Mouse (Mus musculus) 3T3-L1 (cell line): ENCODE measurements around the gene P4htm.
A peak's percentile ranks its signal among the peaks of the same experiment; 100 is the strongest.
"Not testable (repeated sequence)": the region's sequence is repeated elsewhere in the genome, so short reads cannot be mapped to it uniquely, and the experiment has no call there.

Experiments
- DNase-seq: peaks from one replicate; pipeline ENCODE4 v3.0.0-alpha.2; 2015; ENCODE audit warnings: low read depth, low spot score

P4htm gene

DNA sequence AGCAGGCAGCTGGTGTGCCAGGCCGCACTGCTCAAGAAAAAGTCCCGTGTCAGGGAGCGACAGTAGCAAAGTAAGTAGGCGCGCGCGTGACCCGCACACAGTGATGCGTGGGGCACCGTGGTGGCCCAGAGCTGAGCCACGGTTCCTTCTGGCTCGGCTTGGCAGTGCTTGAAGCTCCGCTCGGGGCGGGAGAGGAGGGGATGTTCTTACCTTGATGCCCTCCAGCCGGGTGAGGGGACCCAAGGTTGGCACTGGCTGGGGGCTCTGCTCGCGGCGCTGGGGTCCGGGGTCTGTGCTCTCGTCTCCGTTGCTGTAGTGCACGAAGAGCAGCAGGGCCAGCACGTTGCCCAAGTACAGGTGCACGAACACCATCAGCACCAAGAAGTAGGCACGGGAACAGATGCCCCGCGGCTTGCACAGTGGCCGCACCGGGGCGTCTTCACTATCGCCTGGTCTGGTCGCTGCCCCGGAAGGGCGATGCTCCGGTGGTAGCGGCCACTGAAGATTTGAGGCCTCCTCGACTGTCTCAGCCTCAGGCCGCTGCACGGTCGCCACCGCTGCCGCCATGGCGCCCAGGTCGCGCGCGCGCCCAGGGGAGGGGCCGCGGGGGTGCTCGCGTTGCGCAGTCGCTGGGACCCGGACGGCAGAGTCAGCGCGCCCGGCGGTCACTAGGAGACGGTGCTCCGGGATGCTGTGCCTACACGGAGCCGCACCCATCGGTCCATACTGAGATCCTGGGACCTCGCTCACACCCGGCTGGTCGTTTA is at the start of gene P4htm:
Gene P4htm (minus strand): TSS at position 670 of the 767 bp plus-strand sequence.
- DNase-seq, result no peak

DNA sequence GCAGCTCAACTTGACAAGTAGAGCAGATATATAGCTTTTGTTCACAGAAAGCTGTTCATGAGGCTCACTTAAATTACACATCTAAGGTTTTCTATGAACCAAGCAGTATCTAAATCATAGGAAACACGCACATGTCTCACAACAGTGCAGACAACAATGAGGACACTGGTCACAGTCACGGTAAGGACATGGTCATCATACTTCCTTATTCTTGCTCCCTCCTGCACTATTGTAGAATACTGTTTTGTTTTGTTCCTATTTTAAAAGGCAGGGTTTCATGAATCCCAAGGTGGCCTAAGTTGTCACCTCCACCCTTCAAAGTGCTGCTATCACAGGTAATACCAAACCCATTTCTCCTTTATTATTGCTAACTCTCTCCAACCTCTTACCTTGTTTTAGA is 42.4 kb upstream of the P4htm start:
- no peak for DNase-seq

DNA sequence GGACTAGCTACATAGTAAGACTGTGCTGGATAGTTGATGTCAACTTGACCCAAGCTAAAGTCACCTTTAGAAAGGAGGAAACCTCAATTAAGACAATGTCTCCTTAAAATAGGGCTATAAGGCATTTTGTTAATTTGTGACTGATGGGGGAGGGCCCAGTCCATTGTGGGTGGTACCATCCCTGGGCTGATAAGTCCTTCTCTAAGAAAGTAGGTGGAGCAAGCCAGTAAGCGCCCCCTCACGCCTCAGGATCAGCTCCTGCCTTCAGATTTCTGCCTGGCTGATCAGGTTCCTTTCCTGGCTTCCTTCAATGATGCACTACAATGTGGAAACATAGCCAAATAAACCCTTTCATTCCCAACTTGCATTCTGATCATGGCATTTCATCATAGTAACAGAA is 37.9 kb upstream of the P4htm start:
- no peak for DNase-seq

DNA sequence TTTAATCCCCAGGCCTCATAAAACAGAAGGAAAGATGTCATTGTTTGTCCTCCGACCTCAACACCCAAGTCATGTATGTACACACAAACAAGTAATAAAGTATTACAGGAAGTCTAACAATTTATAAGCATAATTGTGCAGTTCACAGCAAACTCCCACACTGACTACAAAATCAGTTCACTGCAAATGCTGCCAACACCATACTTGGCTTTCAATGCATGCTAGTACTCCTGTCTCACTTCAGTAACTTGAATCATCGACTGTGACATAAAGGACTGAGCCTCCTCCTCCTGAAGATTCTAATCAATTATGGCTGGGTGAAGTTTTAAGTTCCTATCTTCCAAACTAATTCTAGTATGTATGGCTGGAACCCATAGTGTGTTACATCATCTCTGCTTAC is 36.4 kb upstream of the P4htm start:
- no peak for DNase-seq

DNA sequence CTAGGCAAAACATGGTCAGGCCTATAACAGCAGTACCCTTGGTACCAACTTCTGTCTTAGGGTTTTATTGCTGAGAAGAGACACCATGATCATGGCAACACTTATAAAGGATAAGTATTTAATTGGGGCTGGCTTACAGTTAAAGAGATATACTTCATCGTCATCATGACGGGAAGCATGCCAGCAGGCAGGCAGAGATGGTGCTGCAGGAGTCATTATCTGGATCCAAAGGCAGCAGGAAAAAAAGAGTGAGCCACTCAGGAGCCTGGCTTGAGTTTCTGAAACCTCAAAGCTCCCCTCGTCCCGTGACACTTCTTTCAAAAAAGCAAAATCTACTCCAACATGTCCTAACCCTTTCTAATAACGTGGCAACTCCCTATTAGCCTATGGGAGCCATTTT is 34.9 kb upstream of the P4htm start:
- DNase-seq, result no peak

DNA sequence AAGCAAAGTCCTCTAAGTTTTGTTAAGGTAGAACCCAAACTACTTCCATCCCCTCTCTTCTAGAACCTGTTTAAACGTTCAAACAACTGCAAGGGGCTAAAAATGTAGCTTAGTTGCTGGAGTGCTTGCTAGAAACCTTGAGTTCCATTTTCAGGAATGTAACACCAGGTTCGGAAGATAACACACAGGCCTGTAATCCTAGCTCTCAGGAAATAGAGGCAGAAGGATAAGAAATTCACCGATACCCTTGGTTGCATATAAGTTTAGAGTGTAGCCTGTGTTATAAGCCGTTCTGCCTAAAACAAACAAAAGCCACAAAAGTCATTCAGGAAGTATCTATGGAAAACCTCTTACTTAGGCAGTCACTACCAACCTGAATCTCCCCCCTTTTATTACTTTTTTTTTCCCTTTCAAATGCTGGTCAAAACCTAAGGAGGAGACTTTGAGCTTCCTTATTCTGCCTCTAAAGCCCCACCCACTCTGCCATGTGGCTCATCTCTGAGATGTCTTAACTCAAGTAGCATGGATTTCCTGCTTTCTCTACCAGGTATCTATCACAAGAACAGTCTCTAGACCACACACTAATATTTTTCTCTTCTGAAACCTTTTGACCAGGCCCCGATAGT is 34.3 kb upstream of the P4htm start:
- no peak for DNase-seq

DNA sequence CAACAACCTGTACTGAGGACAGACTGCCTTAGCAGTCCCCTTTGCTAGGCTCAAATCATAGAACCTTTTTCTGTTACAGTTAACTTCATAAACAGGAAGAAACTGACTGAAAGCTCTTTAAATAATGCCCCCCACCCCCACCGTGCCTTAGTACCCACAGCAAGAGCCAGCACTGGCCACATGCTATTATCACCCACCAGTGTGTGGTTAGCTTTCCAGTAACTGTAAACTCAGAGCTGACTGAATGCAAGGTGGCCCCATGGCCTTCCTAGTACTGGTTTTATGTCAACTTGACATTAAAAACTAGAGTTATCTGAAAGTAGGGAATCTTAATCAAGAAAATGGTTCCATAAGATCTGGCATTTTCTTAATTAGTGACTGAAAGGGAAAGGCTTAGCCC is 33.2 kb upstream of the P4htm start:
- no peak for DNase-seq

DNA sequence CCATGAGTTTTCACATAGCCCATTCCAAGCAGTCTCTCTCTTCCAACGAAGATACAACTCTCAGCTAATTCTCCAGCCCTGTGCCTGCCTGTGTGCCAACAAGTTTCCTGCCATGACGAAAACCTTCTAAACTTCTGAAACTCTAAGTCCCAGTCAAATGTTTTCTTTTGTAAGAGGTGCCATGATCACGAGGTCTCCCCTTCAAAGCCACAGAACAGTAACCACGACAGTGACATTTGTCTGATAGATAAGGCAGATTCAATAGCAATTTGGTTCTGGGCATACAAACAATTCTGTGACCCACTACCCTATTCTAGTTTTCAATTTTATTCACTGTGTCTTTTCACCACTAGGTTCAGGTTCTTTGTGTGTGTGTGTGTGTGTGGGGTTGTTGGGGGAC is 30.7 kb upstream of the P4htm start:
- DNase-seq, result no peak

DNA sequence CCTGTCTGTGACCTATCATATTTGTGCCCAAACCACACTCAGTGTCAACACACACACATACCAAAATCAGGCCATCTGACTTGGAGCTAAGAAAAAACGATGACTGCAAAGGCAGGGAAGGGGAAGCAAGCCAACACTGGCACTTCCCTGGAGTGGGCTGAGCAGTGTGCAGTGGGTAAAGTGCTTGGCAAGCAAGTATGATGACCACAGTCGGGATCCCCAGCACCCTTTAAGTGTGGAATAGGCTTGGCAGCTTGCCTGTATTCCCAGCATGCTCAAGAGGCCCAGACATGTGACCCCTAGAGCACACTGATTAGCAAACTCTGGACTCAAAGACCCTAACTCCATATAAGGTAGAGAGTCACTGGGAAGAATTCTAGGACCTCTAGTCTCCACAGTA is 29.0 kb upstream of the P4htm start:
- no peak for DNase-seq

DNA sequence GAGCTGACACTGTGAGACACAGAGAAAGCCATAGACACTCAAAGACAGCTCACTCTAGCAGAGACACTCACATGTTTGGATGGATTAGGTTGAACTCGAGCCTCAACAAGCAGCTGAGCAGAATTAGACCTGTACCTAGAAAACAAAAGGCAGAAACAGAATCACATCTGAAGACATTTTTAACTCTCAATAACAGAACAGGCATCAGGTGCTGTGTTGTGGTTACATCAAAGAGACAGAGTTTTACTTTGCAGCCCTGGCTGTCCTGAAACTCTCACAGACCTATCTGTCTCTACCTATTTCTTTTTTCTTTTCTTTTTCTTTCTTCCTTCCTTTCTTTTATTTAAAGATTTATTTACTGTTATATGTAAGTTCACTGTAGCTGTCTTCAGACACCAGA is 19.8 kb upstream of the P4htm start:
- DNase-seq, result no peak

DNA sequence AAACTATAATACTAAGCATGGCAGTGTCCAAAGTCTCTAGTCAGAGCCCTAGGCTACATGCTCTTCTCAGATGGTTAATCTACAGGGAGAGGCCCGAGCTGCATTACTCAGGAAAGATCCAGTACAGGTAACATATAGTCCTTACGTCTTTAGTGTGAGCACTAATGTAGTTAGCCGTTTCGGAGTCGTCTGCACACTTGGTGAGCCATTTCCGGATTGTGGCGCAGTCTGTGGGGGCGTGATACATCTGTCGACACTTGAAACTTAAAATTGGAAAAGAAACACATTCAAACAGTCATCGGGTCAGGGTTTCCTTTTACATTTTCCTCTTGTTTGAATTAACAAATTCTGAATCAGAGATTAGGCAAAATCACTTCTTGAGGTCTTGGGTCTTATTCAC is 14.0 kb upstream of the P4htm start:
- no peak for DNase-seq

DNA sequence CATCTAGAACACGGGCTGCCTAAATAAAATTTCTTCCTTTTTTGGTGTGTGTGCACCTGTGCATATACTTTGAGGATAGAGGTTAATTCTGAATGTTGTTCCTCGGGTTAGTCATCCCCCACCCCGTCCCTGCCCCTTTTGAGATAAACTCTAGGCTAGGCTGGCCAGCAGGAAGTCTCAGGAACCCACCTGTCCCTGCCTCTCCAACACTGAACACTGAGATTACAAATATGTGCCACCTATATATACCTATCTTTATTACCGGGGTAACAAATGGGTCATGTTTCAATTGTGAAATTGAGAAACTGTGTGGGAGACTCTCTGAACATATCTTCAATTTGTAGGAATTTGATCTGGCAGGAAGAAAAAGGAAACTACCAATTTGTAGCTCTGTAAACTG is 11.4 kb upstream of the P4htm start:
- no peak for DNase-seq

DNA sequence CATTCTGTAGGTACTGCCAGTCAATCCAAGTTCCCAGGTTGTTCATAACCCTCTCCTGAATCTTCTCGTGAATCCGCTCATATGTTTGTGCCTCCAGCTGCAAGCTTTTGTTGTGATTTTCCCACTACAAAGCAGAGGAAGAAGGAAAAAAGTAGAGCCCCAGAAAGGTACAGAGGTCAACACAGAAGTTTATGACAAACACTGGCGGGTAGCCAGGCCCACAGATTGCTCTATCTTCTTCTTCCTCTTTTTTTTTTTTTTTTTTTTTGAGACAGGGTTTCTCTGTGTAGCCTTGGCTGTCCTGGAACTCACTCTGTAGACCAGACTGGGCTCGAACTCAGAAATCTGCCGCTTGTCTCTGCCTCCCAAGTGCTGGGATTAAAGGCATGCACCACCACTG is 10.5 kb upstream of the P4htm start:
- DNase-seq, result not testable (repeated sequence)

DNA sequence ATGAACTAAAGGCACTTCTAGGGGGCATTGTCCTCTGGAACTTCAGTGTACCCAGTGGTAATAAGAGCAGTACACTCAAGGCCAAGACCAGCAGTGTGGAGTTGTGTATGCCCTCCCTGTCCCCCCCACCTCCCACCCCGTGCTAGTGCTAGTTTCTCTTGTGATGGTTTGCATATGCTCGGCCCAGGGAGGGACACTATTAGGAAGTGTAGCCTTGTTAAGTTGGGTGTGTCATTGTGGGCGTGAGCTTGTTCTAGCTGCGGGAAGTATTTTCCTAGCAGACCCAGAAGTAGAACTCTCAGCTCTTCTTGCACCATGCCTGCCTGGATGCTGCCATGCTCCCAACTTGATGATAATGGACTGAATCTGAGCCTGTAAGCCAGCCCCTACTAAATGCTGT is 4.5 kb upstream of the P4htm start:
- DNase-seq, result no peak

DNA sequence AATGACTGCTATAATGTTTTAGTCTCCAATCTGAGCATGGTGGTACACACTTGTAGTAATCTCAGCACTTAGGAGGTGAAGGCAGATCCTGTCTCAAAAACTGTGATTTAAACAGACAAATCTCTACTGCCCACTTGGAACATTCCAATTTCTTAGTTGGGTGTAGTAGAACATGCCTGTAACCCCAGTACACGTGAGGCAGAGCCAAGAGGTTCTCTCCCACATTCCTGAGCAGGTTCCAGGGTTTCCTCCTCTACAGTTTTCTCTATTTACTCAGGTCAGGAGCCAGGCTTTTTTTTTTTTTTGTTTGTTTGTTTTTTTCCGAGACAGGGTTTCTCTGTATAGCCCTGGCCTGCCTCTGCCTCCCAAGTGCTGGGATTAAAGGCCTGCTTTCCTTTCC is 2.5 kb upstream of the P4htm start:
- no peak for DNase-seq

DNA sequence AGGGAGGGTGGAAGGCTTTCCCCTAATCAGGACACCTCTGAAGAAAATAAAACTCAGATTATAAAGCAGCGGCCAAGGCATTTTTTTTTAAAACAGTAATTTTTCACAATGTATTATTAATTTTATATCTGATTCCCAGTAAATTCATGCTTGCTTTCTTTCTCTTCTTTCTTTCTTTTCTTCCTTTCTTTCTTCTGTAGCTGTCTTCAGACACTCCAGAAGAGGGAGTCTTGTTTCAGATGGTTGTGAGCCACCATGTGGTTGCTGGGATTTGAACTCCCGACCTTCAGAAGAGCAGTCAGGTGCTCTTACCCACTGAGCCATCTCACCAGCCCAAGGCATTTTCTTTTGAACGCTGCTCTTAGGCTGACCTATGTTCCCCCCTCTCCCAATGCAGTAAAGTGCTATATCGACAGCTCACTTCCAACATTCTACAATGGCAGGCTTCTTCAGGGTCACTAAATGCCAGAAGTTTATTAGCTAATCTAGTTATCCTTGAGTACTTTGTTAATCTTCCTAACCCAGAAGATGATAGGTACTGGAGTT is 1.6 kb upstream of the P4htm start:
- no peak for DNase-seq

DNA sequence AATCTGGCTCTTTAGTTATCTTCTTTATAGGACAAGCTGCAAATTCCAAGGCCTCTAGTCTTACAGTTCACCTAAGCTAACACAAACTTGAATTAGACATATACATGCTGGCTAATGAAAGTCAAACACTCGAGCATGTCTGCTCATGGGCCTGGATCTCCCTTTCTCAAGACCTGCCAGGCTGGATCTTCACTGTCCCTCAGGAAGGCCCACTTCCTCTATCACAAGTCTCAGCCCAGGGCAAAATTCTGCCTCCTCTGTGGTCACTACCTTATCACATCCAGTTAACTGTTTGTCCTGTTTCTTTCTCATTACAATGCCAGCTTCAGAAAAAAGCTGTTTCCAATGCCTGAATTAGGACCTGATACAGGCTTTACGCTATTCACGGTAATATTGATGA is 3.1 kb downstream of the P4htm start:
- DNase-seq, result no peak

DNA sequence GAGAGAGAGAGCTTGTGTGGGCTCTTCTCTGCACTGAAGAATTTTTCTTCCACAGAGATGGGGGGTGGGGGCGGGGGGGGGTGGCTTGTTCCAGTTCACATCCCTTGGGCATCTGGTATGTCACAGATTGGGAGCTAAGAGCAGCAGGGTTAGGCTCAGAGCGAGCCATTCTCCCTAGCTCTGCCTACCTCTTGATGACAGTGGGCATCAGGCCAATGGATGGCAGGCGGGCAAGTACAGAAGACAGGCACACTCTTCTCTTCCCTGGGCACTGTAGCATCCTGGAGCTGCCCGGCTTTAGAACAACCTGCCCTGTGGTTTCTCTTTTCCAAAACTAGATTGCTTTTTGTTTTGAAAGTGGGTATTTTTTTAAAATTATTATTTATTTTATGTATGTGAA is 6.0 kb downstream of the P4htm start:
- DNase-seq, result no peak

DNA sequence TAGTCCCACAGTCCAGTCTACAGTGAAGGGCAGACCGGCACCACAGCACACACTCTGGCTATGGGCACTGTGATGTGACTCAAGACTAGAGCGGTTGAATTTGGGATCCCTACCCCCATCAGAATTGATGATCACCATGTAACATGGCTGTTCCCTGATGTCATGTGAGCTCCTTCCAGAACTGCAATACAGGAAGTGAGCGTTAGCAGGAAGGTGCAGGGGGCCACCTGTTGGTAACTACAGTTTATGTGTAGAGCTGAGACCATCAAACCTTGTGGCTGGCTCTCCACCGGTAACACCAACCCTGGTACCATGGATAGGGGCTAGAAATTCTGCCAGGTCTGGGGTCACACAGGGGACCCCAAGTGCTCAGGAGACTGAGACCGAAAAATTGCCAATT is 8.2 kb downstream of the P4htm start:
- DNase-seq, result peak; percentile 21

DNA sequence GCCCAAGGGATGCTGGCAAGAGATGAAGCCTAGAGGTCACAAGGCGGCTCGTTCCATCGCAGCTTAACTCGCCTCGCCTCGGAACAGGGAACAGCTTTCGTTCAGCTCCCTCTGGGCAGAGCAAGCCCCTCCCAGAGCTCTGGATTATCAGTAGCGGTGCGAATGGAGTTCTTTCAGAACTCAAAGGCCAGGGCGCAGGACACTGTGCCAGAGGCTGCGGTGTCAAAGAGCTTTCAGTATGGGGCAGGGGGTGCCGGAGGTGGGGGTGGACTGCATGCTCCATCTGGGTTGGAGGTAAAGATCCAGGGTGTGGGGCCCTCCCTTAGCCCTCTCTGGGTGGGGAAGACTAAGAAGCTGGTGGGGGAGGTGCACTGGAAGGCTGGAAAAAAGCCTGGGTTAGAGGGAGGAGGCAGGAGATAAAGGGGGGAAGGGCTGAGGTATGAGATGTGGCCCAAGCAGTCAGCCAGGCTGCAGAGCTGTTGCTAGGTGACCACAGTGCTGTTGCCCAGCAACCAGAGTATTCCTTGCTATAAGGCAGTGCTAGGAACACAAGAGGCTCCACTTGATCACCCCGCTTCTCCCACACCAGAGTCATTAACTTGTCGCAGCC is 9.8 kb downstream of the P4htm start:
- DNase-seq, result no peak

DNA sequence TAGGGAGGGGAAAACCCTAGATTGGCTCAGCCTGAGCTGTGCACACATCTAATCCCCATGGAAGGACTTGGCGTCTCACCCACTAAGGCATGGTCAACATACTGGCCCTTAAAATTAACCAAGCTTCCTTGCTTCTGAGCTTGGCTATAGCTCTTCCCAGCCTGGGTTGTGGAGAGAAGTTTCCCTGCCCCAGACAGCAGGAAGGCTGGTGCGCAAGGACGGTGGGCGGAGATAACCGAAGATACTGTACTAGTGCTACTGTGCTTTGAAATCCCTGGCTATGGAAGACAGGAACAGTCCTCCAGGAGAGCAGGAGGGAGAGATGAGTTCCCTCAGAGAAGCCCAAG is 18.1 kb downstream of the P4htm start:
- no peak for DNase-seq

DNA sequence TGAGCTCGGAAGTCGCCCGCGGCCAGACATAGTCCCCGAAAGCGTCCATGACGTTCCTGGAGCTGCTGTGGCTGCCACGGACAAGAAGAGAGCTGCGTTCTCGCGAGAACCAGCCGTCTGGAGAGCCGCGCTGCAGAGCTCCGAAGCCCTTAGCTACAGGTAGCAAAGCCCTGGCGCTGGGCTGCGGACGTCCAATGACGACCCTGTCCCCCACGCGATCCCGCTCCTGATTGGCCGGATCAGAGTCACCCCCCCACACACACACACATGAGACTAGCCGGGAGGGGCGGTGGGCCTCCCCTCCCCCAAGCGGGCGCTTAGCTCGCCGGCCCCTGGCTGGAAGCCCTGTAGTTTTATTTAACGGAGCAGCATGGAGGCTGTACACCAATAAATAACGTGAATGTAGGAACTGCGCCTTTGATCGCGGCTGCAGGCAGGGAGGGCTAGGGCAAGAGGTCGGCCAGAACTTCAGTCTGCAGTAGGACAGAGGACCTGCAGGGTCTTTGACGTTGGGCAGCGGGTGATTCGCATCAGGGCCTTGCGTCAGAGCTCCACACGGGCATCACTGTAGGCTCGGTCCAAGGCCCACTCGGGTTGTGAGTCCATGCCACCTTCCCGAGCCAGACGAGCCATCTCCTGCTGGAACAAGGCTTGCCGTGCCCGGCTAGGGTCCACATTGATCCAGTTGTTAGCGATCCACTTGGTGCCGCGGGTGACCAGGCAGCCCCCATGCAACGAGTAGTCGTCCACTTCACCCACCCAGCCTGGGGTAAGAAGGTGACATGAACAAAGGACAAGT is 18.7 kb downstream of the P4htm start, which contains the start of gene Wdr6:
Gene Wdr6 (minus strand): TSS at position 195 of the 799 bp plus-strand sequence.
- DNase-seq, result peak; percentile 91
